Mouse (Mus musculus) gastrocnemius, postnatal 36 days (tissue): ENCODE data around the gene Fam216a. TPM values are rescaled to one million over a fixed set of nuclear protein-coding genes. Genes with fewer than 3 reads are reported as not detected.
"Not testable (repeated sequence)": the region's sequence is repeated elsewhere in the genome, so short reads cannot be mapped to it uniquely, and the experiment has no call there.

Experiments used
- DNase-seq, 2 experiments: peaks; one replicate each; pipeline ENCODE4 v3.0.0; 2022
- intact Hi-C: fragments of 180-260 bp; cut with DNase I; formaldehyde crosslinking; loops from one replicate; pipeline ENCODE4 v1.15.1; 2025
- total RNA-seq, 2 experiments: library from RNA; stranded (reverse); gene quantifications; 2 replicates each; pipeline ENCODE4 v1.2.3; 2021

Fam216a gene
- total RNA-seq, 2 experiments from 2014 or later, result 4.2 to 6.5 TPM

GRCm38 (mm10) chr5:122334682-122335081 lies 37.5 kb downstream of the Fam216a start:
- DNase-seq, result no peak
- intact Hi-C loops, result no loop called here

- no peak for DNase-seq
- intact Hi-C loops, result no loop called here
These were observed 41.9 kb downstream of the Fam216a start for GRCm38 (mm10) chr5:122330269-122330668.

DNA sequence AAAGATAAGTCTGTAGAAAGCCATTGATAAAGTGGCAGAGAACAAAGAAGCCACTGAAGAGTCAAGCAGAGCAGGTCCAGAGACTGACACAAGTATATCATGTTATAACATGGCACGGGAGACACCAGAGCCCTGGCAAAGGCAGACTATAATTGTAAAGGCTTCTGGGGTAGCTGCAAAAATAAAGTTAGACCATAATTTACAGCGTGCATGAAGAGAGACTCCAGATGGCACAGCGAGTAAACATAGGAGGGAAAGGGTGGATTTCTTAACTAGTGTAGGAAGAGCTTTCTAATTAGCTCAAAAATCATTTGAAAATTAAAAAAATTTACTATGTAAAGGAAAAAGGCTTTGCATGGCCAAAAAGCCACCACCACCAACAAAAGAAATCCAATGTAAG lies 44.9 kb downstream of the Fam216a start:
- no peak for DNase-seq
- intact Hi-C loops, result no loop called here

- intact Hi-C loops, result no loop called here
- DNase-seq, result no peak
These were observed 46.7 kb downstream of the Fam216a start for GRCm38 (mm10) chr5:122325477-122325876.

GRCm38 (mm10) chr5:122324608-122325431 lies 47.3 kb downstream of the Fam216a start:
- DNase-seq, result no peak
- intact Hi-C loops, result no loop called here

DNA sequence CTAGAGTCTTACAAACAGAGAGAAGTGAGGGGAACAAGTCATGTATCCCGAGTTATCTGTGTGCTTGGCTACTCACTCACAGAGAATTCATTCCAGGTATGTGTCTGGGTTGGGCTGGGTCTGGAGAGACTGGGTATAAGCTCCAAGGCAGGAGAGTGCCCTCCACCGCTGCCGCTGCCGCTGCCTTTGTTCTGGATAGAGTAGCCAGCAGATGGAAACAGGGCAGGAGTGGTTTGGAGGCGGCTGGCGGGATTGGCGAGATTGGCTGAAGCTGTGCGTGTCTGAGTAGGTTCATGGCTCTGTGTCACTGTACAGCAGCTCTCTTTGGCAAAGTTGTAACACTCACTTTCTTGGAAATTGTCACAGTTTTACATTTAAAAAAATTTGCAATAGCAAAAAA lies 48.6 kb downstream of the Fam216a start:
- DNase-seq, result no peak
- intact Hi-C loops, result no loop called here

GRCm38 (mm10) chr5:122320205-122320781 lies 51.9 kb downstream of the Fam216a start:
- intact Hi-C loops, result no loop called here

DNA sequence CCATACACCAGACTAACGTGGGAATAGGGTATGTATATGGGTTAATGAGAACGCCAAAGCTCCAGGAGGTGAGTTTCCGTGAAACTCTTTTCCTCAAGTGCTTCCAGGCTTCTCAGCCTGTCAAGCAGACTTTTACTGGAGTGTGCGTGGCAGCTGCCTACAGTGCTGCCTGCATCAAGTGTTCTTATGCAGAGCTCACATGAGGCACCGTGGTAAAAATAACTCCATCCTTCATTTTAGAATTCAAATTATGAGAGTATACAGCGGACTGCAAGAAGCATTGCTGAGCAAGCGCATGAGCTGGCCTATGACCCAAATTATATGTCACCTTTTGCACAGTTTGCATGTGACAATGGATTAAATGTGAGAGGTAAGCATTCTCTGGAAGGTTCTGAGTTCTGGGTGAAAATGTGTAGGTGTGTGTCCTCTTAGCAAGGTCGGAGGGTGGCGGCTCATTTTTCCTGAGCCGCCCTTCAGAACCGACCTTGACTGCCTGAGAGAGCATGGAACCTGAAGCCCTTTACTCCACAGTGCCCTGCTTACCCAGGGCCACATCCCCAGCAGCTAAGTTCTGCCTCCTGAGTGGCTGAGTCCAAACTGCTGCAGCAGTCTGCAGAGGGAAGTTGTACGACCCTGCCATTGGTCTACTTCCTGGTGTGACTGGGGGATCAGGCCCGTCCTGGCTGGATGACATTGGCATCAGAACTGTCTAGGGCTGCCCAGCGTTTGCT lies 52.5 kb downstream of the Fam216a start:
- DNase-seq, result peak; percentile 34 to 41
- intact Hi-C loops, result no loop called here

More at GRCm38 (mm10) chr5:122320205-122320781, 51.9 kb downstream of the Fam216a start:
- DNase-seq, result no peak

DNA sequence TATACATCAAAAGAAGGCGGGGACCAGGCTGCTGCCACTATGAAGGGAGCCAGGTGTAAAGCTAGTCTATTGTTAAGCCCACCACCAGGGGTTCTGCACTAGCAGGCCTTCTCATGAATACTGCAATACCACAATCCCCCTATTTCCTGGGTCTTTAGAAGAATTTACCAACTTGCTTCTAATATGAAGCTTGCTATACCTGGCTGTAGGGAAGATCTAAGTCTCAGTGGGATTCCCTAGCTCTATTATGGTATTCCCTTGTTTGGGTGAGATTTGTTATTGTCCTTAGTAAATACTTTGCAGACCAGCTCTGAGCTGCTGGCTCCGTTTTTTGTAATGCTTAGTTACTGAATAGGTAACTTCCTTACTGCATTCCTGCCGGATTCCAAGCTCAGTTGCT lies 53.2 kb downstream of the Fam216a start:
- intact Hi-C loops, result not testable (repeated sequence)

DNA sequence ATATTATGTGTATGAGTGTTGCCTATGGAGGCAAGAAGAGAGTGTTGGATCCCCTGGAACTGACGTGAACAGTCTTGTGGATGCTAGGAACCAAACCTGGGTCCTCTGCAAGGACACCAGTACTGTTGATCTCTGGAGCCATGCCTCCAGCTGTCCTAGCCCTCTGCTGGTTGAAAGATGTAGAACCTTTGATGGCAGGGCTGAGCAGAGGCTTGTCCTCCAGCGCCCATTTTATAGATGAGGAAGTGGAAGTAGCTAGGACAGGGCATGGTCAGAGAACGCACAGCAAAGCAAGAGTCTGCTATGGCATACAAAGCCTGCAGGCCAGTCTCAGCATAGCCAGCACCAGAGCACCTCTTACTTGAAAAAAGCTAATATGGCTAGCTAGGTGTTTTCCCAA lies 54.1 kb downstream of the Fam216a start:
- no peak for DNase-seq
- intact Hi-C loops, result no loop called here

More for the DNA sequence above, 53.2 kb downstream of the Fam216a start:
- not testable (repeated sequence) for DNase-seq

DNA sequence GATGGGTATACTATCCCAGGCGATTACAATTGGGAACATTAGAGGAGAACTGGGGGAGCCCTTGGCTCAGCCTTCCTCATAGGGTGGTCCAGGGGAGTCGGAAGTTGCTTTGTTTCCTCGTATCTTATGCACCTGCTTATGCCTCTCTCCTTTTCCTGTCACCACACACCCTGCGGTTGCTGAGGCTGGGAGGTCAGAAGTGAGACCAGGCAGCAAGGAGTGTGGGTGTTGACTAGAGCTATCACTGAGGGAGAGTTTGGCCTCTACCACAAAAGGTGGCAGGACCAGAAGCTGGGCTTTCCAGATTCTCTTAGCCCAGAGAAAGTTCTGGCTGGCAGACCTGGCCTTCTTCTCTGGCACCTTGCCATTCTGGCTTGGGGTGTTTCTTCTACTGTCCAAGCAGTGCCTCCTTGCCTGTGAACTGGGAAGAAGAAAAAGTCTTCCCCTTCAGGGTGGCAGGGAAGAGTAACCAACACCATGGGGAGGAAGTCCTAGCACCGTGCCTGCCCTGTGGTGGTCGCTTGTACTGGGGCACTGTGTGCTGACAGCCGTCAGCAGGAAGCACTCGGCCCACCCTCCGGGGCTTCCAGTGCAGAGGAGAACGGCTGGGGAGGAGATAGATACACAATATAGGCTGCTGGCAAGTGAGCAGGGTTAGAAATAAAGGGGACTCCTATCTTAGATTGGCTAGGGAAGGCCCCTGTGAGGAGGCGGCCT lies 54.7 kb downstream of the Fam216a start:
- intact Hi-C loops, result no loop called here
- peak; percentile 40 to 60 for DNase-seq

- intact Hi-C loops, result no loop called here
- peak; percentile 92 to 97 for DNase-seq
These were observed 57.0 kb downstream of the Fam216a start for GRCm38 (mm10) chr5:122314966-122315667.

Other genes starting within 250 kb of the Fam216a start
- gene Ccdc63, start 231.5 kb downstream of the Fam216a start, total RNA-seq, result not detected
- 100 to 1,000 TPM; 138 to 139 TPM for gene Ppp1cc, start 214.1 kb downstream of the Fam216a start, total RNA-seq
- gene Hvcn1, start 165.6 kb downstream of the Fam216a start, total RNA-seq, result under 1 TPM; 0.37 to 0.77 TPM
- 1 to 10 TPM; 1.6 to 2.2 TPM for gene Tctn1, start 107.9 kb downstream of the Fam216a start, total RNA-seq
- gene Pptc7, start 88.0 kb downstream of the Fam216a start, total RNA-seq, result 100 to 1,000 TPM in 1 of 2 experiments, 10 to 100 TPM in 1; 93.8 to 103 TPM
- under 1 TPM; 0.42 to 0.54 TPM for gene Rad9b, start 18.1 kb downstream of the Fam216a start, total RNA-seq
- 10 to 100 TPM; 36.2 to 41.3 TPM for gene Vps29, start 18.0 kb downstream of the Fam216a start, total RNA-seq
- 10 to 100 TPM; 22.4 to 23.8 TPM for gene Gpn3, start 488 bp downstream of the Fam216a start, total RNA-seq
- 10 to 100 TPM; 47.2 to 51.2 TPM for gene Arpc3, start 19.5 kb upstream of the Fam216a start, total RNA-seq
- gene Anapc7, start 49.3 kb upstream of the Fam216a start, total RNA-seq, result 10 to 100 TPM; 11.3 to 13.2 TPM
- gene Atp2a2, start 129.9 kb upstream of the Fam216a start, total RNA-seq, result 100 to 1,000 TPM; 175 to 549 TPM
- 1 to 10 TPM; 2.5 to 5.3 TPM for gene Ift81, start 242.2 kb upstream of the Fam216a start, total RNA-seq